Mouse (Mus musculus) adipose tissue, adult 10 weeks (tissue): Measurements from ENCODE around the gene Gm13289. TPM values are rescaled to one million over a fixed set of nuclear protein-coding genes. Genes with fewer than 3 reads are reported as not detected.

Experiments used
- polyA plus RNA-seq: library from polyadenylated mRNA; stranded (reverse); fragments of 350-450 nt; fragmentation: Illumina TruSeq; extraction: RNeasy Lipid Tissue Mini Kit (QIAGEN cat#74804); gene quantifications from one replicate; pipeline ENCODE4 v1.2.3, GENCODE M21; 2014; ENCODE audit warnings: low read depth, low replicate concordance

The Gm13289 gene
- not detected for polyA plus RNA-seq

GRCm38 (mm10) chr4:88776622-88777021 is at the start of gene Gm13289:
Gene Gm13289, plus strand, starts transcription at chr4:88776922.

GRCm38 (mm10) chr4:88754818-88755340 is 21.8 kb upstream of the Gm13289 start, which contains the start of gene Gm13271:
Gene Gm13271, plus strand, starts transcription at chr4:88754868.

GRCm38 (mm10) chr4:88759610-88760268 is 17.0 kb upstream of the Gm13289 start, which contains the start of gene Gm13283:
Gene Gm13283, plus strand, starts transcription at chr4:88760119.

GRCm38 (mm10) chr4:88773534-88773933 is 3.2 kb upstream of the Gm13289 start, which contains the start of gene Gm13290:
Gene Gm13290, plus strand, starts transcription at chr4:88773834.

GRCm38 (mm10) chr4:88779550-88779949 is 2.8 kb downstream of the Gm13289 start, which contains the start of gene Gm13272:
Gene Gm13272, plus strand, starts transcription at chr4:88779850.

GRCm38 (mm10) chr4:88781831-88782230 is 5.1 kb downstream of the Gm13289 start, which contains the start of gene Ifnz:
Gene Ifnz, plus strand, starts transcription at chr4:88782131.

GRCm38 (mm10) chr4:88785409-88785808 is 8.7 kb downstream of the Gm13289 start, which contains the start of gene Gm13276:
Gene Gm13276, plus strand, starts transcription at chr4:88785709.

GRCm38 (mm10) chr4:88788402-88788801 is 11.7 kb downstream of the Gm13289 start, which contains the start of gene Gm13277:
Gene Gm13277, plus strand, starts transcription at chr4:88788632.

GRCm38 (mm10) chr4:88791250-88791649 is 14.5 kb downstream of the Gm13289 start, which contains the start of gene Gm13278:
Gene Gm13278, plus strand, starts transcription at chr4:88791550.

GRCm38 (mm10) chr4:88793936-88794675 is 17.4 kb downstream of the Gm13289 start, which contains the start of gene Gm13275:
Gene Gm13275, plus strand, starts transcription at chr4:88794487.

GRCm38 (mm10) chr4:88797097-88797496 is 20.4 kb downstream of the Gm13289 start, which contains the start of gene Gm13279:
Gene Gm13279, plus strand, starts transcription at chr4:88797397.

GRCm38 (mm10) chr4:88799365-88799764 is 22.6 kb downstream of the Gm13289 start, which contains the start of gene Gm13285:
Gene Gm13285, plus strand, starts transcription at chr4:88799665.

GRCm38 (mm10) chr4:88802954-88803353 is 26.2 kb downstream of the Gm13289 start, which contains the start of gene Gm13287:
Gene Gm13287, plus strand, starts transcription at chr4:88803254.

GRCm38 (mm10) chr4:88805231-88805630 is 28.5 kb downstream of the Gm13289 start, which contains the start of gene Gm13288:
Gene Gm13288, plus strand, starts transcription at chr4:88805531.

GRCm38 (mm10) chr4:88815928-88816327 is 39.2 kb downstream of the Gm13289 start, which contains the start of gene Ifna7:
Gene Ifna7, plus strand, starts transcription at chr4:88816228.

GRCm38 (mm10) chr4:88819659-88820058 is 42.9 kb downstream of the Gm13289 start, which contains the start of gene Ifna11:
Gene Ifna11, plus strand, starts transcription at chr4:88819959.

Other genes with a start within 250 kb of the Gm13289 start
- not detected for gene Ifna15, start 218.7 kb upstream of the Gm13289 start, polyA plus RNA-seq
- not detected for gene Ifna14, start 205.1 kb upstream of the Gm13289 start, polyA plus RNA-seq
- gene Ifna9, start 184.5 kb upstream of the Gm13289 start, polyA plus RNA-seq: not detected
- not detected for gene Ifna12, start 173.5 kb upstream of the Gm13289 start, polyA plus RNA-seq
- not detected for gene C87499, start 142.5 kb upstream of the Gm13289 start, polyA plus RNA-seq
- not detected for gene Ifna13, start 132.5 kb upstream of the Gm13289 start, polyA plus RNA-seq
- gene Ifna16, start 100.0 kb upstream of the Gm13289 start, polyA plus RNA-seq: not detected
- gene Ifna2, start 93.0 kb upstream of the Gm13289 start, polyA plus RNA-seq: not detected
- not detected for gene Ifnab, start 85.6 kb upstream of the Gm13289 start, polyA plus RNA-seq
- 0.62 TPM for gene Gm26566, start 55.1 kb upstream of the Gm13289 start, polyA plus RNA-seq
- gene Klhl9, start 54.5 kb upstream of the Gm13289 start, polyA plus RNA-seq: 33.9 TPM
- gene Gm13271, start 22.1 kb upstream of the Gm13289 start, polyA plus RNA-seq: not detected
- gene Gm13283, start 16.8 kb upstream of the Gm13289 start, polyA plus RNA-seq: not detected
- gene Gm13290, start 3.1 kb upstream of the Gm13289 start, polyA plus RNA-seq: not detected
- not detected for gene Gm13272, start 2.9 kb downstream of the Gm13289 start, polyA plus RNA-seq
- gene Ifnz, start 5.2 kb downstream of the Gm13289 start, polyA plus RNA-seq: not detected
- gene Gm13276, start 8.8 kb downstream of the Gm13289 start, polyA plus RNA-seq: not detected
- gene Gm13277, start 11.7 kb downstream of the Gm13289 start, polyA plus RNA-seq: not detected
- not detected for gene Gm13278, start 14.6 kb downstream of the Gm13289 start, polyA plus RNA-seq
- gene Gm13275, start 17.6 kb downstream of the Gm13289 start, polyA plus RNA-seq: not detected
- gene Gm13279, start 20.5 kb downstream of the Gm13289 start, polyA plus RNA-seq: not detected
- gene Gm13285, start 22.7 kb downstream of the Gm13289 start, polyA plus RNA-seq: not detected
- not detected for gene Gm13287, start 26.3 kb downstream of the Gm13289 start, polyA plus RNA-seq
- gene Gm13288, start 28.6 kb downstream of the Gm13289 start, polyA plus RNA-seq: not detected
- gene Ifna7, start 39.3 kb downstream of the Gm13289 start, polyA plus RNA-seq: not detected
- gene Ifna11, start 43.0 kb downstream of the Gm13289 start, polyA plus RNA-seq: not detected
- gene Ifna6, start 50.5 kb downstream of the Gm13289 start, polyA plus RNA-seq: not detected
- gene Ifna5, start 58.6 kb downstream of the Gm13289 start, polyA plus RNA-seq: not detected
- not detected for gene Ifna4, start 64.9 kb downstream of the Gm13289 start, polyA plus RNA-seq
- not detected for gene Ifna1, start 73.2 kb downstream of the Gm13289 start, polyA plus RNA-seq
- not detected for gene Ifne, start 103.3 kb downstream of the Gm13289 start, polyA plus RNA-seq